Mouse (Mus musculus) CD4-positive, CD25-positive, alpha-beta regulatory T cell, adult 2 months (primary cell): Measurements from ENCODE around the gene Ripor3.
"Not testable (repeated sequence)": the region's sequence is repeated elsewhere in the genome, so short reads cannot be mapped to it uniquely, and the experiment has no call there.

Experiments
- DNase-seq: peaks from one replicate; pipeline ENCODE4 v3.0.0-alpha.2; 2012; ENCODE audit warnings: low read depth, low spot score

Gene Ripor3

GRCm38 (mm10) chr2:168009936-168010668 lies at the start of gene Ripor3:
TSS of gene Ripor3 (minus strand) at chr2:168010618.
- DNase-seq, result peak; percentile 87

- no peak for DNase-seq
Measured at GRCm38 (mm10) chr2:168059200-168059790, 48.9 kb upstream of the Ripor3 start.

GRCm38 (mm10) chr2:168058488-168059199 lies 48.2 kb upstream of the Ripor3 start:
- no peak for DNase-seq

GRCm38 (mm10) chr2:168057876-168058275 lies 47.5 kb upstream of the Ripor3 start:
- not testable (repeated sequence) for DNase-seq

GRCm38 (mm10) chr2:168056666-168056933 lies 46.2 kb upstream of the Ripor3 start:
- DNase-seq, result no peak

GRCm38 (mm10) chr2:168055910-168056665 lies 45.7 kb upstream of the Ripor3 start:
- no peak for DNase-seq

GRCm38 (mm10) chr2:168054142-168054541 lies 43.7 kb upstream of the Ripor3 start:
- no peak for DNase-seq

GRCm38 (mm10) chr2:168052689-168053088 lies 42.3 kb upstream of the Ripor3 start:
- peak; percentile 39 for DNase-seq

- no peak for DNase-seq
Measured at GRCm38 (mm10) chr2:168052156-168052555, 41.7 kb upstream of the Ripor3 start.

- no peak for DNase-seq
Measured at GRCm38 (mm10) chr2:168050000-168050942, 39.9 kb upstream of the Ripor3 start.

GRCm38 (mm10) chr2:168049002-168049635 lies 38.7 kb upstream of the Ripor3 start:
- no peak for DNase-seq

- DNase-seq, result peak; percentile 19
Measured at GRCm38 (mm10) chr2:168046467-168046866, 36.0 kb upstream of the Ripor3 start.

GRCm38 (mm10) chr2:168045771-168046170 lies 35.4 kb upstream of the Ripor3 start:
- no peak for DNase-seq

- DNase-seq, result no peak
Measured at GRCm38 (mm10) chr2:168045357-168045756, 34.9 kb upstream of the Ripor3 start.

GRCm38 (mm10) chr2:168044681-168045287 lies 34.4 kb upstream of the Ripor3 start:
- no peak for DNase-seq

GRCm38 (mm10) chr2:168042019-168042418 lies 31.6 kb upstream of the Ripor3 start:
- no peak for DNase-seq

- DNase-seq, result no peak
Measured at GRCm38 (mm10) chr2:168040751-168041150, 30.3 kb upstream of the Ripor3 start.

GRCm38 (mm10) chr2:168037063-168037462 lies 26.6 kb upstream of the Ripor3 start:
- DNase-seq, result no peak

GRCm38 (mm10) chr2:168035907-168036306 lies 25.5 kb upstream of the Ripor3 start:
- DNase-seq, result no peak

- no peak for DNase-seq
Measured at GRCm38 (mm10) chr2:168033905-168034304, 23.5 kb upstream of the Ripor3 start.
